Mouse (Mus musculus): Measurements from ENCODE around the gene Ccdc51. TPM values are rescaled to one million over a fixed set of nuclear protein-coding genes. Genes with fewer than 3 reads are reported as not detected.

Gene Ccdc51
- polyA plus RNA-seq, 1 experiment = 4.9 TPM

DNA sequence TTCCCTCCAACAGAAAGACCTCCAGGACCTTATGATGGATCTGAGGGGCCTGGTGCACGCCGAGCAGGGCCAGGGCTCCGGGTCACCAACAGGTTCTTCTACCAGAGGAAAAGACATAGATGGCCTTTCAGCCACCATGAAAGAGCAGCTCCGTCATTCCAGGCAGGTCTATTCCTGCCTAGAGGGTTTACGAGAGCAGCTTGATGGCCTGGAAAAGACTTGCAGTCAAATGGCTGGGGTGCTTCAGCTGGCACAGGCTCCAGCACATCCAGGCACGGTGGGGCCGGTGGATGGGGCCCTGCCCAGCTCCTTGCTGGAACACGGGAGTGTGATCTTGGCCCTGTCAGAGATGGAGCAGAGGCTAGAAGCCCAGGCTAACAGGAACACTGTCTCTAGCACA lies 9.5 kb downstream of the Ccdc51 start:
- Histone ChIP-seq H3K9me3 (replicated peaks; ENCODE audit: control insufficient read depth, insufficient read depth, low read length, poor library complexity, severe bottlenecking) (no peaks in the 10 kb centered on the region), H3K27me3 (ENCODE audit: control insufficient read depth, insufficient read depth, low read length, poor library complexity, severe bottlenecking) (no peaks in the 10 kb centered on the region), H3K36me3 (ENCODE audit: control insufficient read depth, insufficient read depth, low read length, poor library complexity, severe bottlenecking) (no peaks in the 10 kb centered on the region; the same call in 1 of the 2 replicates), H3K4me1 (ENCODE audit: control insufficient read depth, insufficient read depth, low read length) (peaks cover 4% of the 10 kb centered on the region), H3K27ac (ENCODE audit: insufficient read depth, low read length) (no peak overlapping the region), H3K9ac (ENCODE audit: low read depth, poor library complexity, severe bottlenecking) (no peak overlapping the region), H3K4me3 (ENCODE audit: low read depth, low read length) (no peak overlapping the region)
- TF ChIP-seq CTCF (IDR thresholded peaks at IDR 0.05; ENCODE audit: low read depth, low read length) = no peak
- TF ChIP-seq POLR2A (IDR thresholded peaks at IDR 0.05; ENCODE audit: insufficient read depth, low read length) = no peak
- TF ChIP-seq EP300 (IDR thresholded peaks at IDR 0.05; ENCODE audit: insufficient read depth, low read depth, low read length) = no peak

DNA sequence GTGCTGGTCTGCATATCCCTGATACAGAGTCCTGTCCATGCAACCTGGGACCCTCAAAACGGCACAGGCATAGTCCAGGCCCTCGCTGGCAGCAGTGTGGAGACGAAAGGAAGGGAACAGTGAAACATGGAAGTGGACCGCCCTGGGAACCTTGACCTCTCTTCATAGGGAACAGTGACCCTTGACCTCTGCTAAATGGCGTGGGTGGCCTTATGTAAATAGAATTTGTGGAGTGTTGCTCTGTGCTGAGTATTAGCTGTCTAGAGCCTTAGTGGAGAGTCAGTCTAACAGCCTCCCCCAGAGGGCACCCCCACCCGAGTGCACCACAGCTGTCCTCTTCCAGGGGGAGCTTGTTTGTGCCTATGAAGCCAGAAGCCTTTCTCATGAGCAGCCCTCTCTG lies 10.5 kb downstream of the Ccdc51 start:
- Histone ChIP-seq H3K9ac (ENCODE audit: low read depth, poor library complexity, severe bottlenecking) (no peak overlapping the region), H3K36me3 (ENCODE audit: control insufficient read depth, insufficient read depth, low read length, poor library complexity, severe bottlenecking) (no peaks in the 10 kb centered on the region; the same call in 1 of the 2 replicates), H3K27ac (ENCODE audit: insufficient read depth, low read length) (no peak overlapping the region), H3K4me3 (ENCODE audit: low read depth, low read length) (no peak overlapping the region), H3K27me3 (ENCODE audit: control insufficient read depth, insufficient read depth, low read length, poor library complexity, severe bottlenecking) (no peaks in the 10 kb centered on the region), H3K4me1 (ENCODE audit: control insufficient read depth, insufficient read depth, low read length) (peaks cover 6% of the 10 kb centered on the region), H3K9me3 (replicated peaks; ENCODE audit: control insufficient read depth, insufficient read depth, low read length, poor library complexity, severe bottlenecking) (no peaks in the 10 kb centered on the region)
- no peak for TF ChIP-seq POLR2A (IDR thresholded peaks at IDR 0.05; ENCODE audit: insufficient read depth, low read length)
- TF ChIP-seq CTCF (IDR thresholded peaks at IDR 0.05; ENCODE audit: low read depth, low read length) = no peak
- no peak for TF ChIP-seq EP300 (IDR thresholded peaks at IDR 0.05; ENCODE audit: insufficient read depth, low read depth, low read length)

DNA sequence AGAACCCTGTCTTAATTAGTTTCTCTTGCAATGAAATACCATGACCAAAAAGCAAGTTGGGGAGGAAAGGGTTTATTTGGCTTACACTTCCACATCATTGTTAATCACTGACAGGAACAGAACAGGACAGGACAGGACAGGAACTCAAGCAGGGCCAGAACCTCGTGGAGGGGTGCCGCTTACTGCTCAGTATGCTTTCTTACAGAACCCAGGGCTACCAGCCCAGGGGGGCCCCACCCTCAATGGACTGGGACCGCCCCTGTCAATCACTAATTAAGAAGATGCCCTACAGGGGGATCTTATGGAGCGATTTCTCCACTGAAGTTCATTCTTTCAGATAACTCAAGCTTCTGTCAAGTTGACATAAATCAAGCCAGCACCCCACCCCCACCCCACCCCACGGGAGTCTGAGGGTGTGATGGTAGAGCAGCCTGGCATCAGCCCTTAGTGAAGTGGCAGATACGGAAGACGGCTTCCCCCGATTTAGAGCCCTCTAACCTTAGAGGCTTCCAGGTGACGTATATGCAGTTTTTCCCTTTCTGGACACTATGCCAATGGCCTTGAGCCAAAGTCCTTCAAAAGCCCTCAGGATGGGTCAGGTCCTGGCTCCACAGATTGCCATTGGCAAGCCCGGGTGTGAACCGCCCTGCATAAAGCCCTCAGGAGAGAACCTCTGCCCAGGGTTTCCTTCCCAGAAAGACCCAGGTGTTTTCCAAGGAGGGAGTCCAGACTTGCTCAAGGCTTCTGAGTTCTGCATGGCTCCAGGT lies 11.7 kb downstream of the Ccdc51 start:
- H3K27me3 ChIP-seq (ENCODE audit: control insufficient read depth, insufficient read depth, low read length, poor library complexity, severe bottlenecking) = no peaks in the 10 kb centered on the region
- H3K9me3 ChIP-seq (replicated peaks; ENCODE audit: control insufficient read depth, insufficient read depth, low read length, poor library complexity, severe bottlenecking) = no peaks in the 10 kb centered on the region
- peaks cover 6% of the 10 kb centered on the region for H3K4me1 ChIP-seq (ENCODE audit: control insufficient read depth, insufficient read depth, low read length)
- H3K27ac ChIP-seq (ENCODE audit: insufficient read depth, low read length) = peak overlapping the region; percentile 78
- peak overlapping the region; percentile 83; the same call in 1 of the 2 replicates for H3K9ac ChIP-seq (ENCODE audit: low read depth, poor library complexity, severe bottlenecking)
- no peaks in the 10 kb centered on the region; the same call in 1 of the 2 replicates for H3K36me3 ChIP-seq (ENCODE audit: control insufficient read depth, insufficient read depth, low read length, poor library complexity, severe bottlenecking)
- TF ChIP-seq POLR2A (IDR thresholded peaks at IDR 0.05; ENCODE audit: insufficient read depth, low read length) (no peak), EP300 (IDR thresholded peaks at IDR 0.05; ENCODE audit: insufficient read depth, low read depth, low read length) (no peak), CTCF (IDR thresholded peaks at IDR 0.05; ENCODE audit: low read depth, low read length) (no peak)
- H3K4me3 ChIP-seq (ENCODE audit: low read depth, low read length) = peak overlapping the region; percentile 61

DNA sequence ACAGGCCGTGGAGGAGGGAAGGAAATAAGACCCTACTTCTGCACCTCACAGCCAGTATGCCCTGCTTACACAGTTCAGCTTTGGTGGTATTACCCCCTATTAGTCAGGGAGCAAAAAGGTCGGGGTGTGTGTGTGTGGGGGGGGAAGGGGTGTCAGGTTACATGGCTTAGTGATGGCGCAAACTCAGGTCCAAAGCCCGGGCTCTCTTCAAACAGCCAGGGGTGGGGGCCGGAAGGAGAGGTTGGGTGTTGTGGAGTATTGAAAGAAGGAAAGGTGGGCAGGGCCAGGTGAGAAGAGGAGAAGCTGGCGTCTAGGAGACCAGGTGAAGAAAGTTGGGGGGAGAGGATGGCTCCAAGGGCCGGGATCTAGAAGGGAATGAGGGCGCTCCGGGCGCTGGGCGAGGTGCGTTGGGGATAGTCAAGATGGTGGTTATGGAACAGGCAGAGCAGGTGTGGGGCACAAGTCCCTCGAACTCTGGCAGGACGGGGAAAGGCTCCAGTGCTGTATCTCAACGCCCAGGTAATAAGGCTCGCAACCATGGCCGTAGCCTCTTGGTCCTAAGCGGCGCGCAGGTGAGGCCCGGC lies 12.4 kb downstream of the Ccdc51 start:
- TF ChIP-seq CTCF (IDR thresholded peaks at IDR 0.05; ENCODE audit: low read depth, low read length) (no peak), POLR2A (IDR thresholded peaks at IDR 0.05; ENCODE audit: insufficient read depth, low read length) (no peak), EP300 (IDR thresholded peaks at IDR 0.05; ENCODE audit: insufficient read depth, low read depth, low read length) (no peak)
- Histone ChIP-seq H3K27me3 (ENCODE audit: control insufficient read depth, insufficient read depth, low read length, poor library complexity, severe bottlenecking) (no peaks in the 10 kb centered on the region), H3K36me3 (ENCODE audit: control insufficient read depth, insufficient read depth, low read length, poor library complexity, severe bottlenecking) (no peaks in the 10 kb centered on the region; the same call in 1 of the 2 replicates), H3K27ac (ENCODE audit: insufficient read depth, low read length) (peak overlapping the region; percentile 78), H3K4me3 (ENCODE audit: low read depth, low read length) (peak overlapping the region; percentile 61), H3K9me3 (replicated peaks; ENCODE audit: control insufficient read depth, insufficient read depth, low read length, poor library complexity, severe bottlenecking) (no peaks in the 10 kb centered on the region), H3K9ac (ENCODE audit: low read depth, poor library complexity, severe bottlenecking) (peak overlapping the region; percentile 83), H3K4me1 (ENCODE audit: control insufficient read depth, insufficient read depth, low read length) (peaks cover 6% of the 10 kb centered on the region)

- H3K36me3 ChIP-seq (ENCODE audit: control insufficient read depth, insufficient read depth, low read length, poor library complexity, severe bottlenecking) = no peaks in the 10 kb centered on the region; the same call in 1 of the 2 replicates
- peaks cover 6% of the 10 kb centered on the region for H3K4me1 ChIP-seq (ENCODE audit: control insufficient read depth, insufficient read depth, low read length)
These were observed 13.1 kb downstream of the Ccdc51 start, which contains the start of gene Plxnb1 for GRCm38 (mm10) chr9:109095137-109095982. Gene Plxnb1 (plus strand): TSS chr9:109095389.

More at GRCm38 (mm10) chr9:109095137-109095982, 13.1 kb downstream of the Ccdc51 start, which contains the start of gene Plxnb1:
- H3K27me3 ChIP-seq (ENCODE audit: control insufficient read depth, insufficient read depth, low read length, poor library complexity, severe bottlenecking) = no peaks in the 10 kb centered on the region
- TF ChIP-seq EP300 (IDR thresholded peaks at IDR 0.05; ENCODE audit: insufficient read depth, low read depth, low read length) = no peak
- TF ChIP-seq POLR2A (IDR thresholded peaks at IDR 0.05; ENCODE audit: insufficient read depth, low read length) = no peak
- no peaks in the 10 kb centered on the region for H3K9me3 ChIP-seq (replicated peaks; ENCODE audit: control insufficient read depth, insufficient read depth, low read length, poor library complexity, severe bottlenecking)
- H3K4me3 ChIP-seq (ENCODE audit: low read depth, low read length) = peak within 1 kb of the TSS; percentile 71
- H3K9ac ChIP-seq (ENCODE audit: low read depth, poor library complexity, severe bottlenecking) = peak within 1 kb of the TSS; percentile 83
- peak within 1 kb of the TSS; percentile 78 for H3K27ac ChIP-seq (ENCODE audit: insufficient read depth, low read length)

Measured in ES-Bruce4 (cell line).